Mouse (Mus musculus) heart, embryonic 15.5 days (tissue): Measurements from ENCODE around the gene Nanos3. TPM values are rescaled to one million over a fixed set of nuclear protein-coding genes. Genes with fewer than 3 reads are reported as not detected.

Experiments used
- ATAC-seq: fragments of 200-750 bp; cut with Nextera tagmentation; replicated peaks from 2 replicates; pipeline ENCODE4 v1.8.0; 2017; ENCODE audit warnings: low read depth, moderate TSS enrichment; ENCODE audit not compliant: insufficient number of reproducible peaks, insufficient read depth, low FRiP score
- H3K27ac ChIP-seq: fragments of 300-500 bp; sonication (generic); 2 replicates; pipeline ENCODE4 v1.5.1; 2015; ENCODE audit warnings: mild to moderate bottlenecking, inconsistent platforms
- H3K27me3 ChIP-seq: fragments of 300-500 bp; sonication (generic); 2 replicates; pipeline ENCODE4 v1.6.1; 2015; ENCODE audit warnings: inconsistent platforms
- H3K36me3 ChIP-seq: fragments of 300-500 bp; sonication (generic); 2 replicates; pipeline ENCODE4 v1.6.1; 2015; ENCODE audit warnings: mild to moderate bottlenecking, inconsistent platforms
- H3K4me1 ChIP-seq: fragments of 300-500 bp; sonication (generic); replicated peaks from 2 replicates; pipeline ENCODE4 v1.6.1; 2015; ENCODE audit warnings: inconsistent platforms
- H3K4me2 ChIP-seq: fragments of 300-500 bp; sonication (generic); 2 replicates; pipeline ENCODE4 v1.6.1; 2015; ENCODE audit warnings: inconsistent platforms, mild to moderate bottlenecking, moderate library complexity
- H3K4me3 ChIP-seq: fragments of 300-500 bp; sonication (generic); 2 replicates; pipeline ENCODE4 v1.5.1; 2015; ENCODE audit warnings: mild to moderate bottlenecking, inconsistent platforms
- H3K9ac ChIP-seq: fragments of 300-500 bp; sonication (generic); 2 replicates; pipeline ENCODE4 v1.6.1; 2015; ENCODE audit warnings: mild to moderate bottlenecking, inconsistent platforms
- H3K9me3 ChIP-seq: fragments of 300-500 bp; sonication (generic); replicated peaks from 2 replicates; pipeline ENCODE4 v1.6.1; 2016; ENCODE audit warnings: inconsistent platforms
- WGBS: fragments of 180-500 bp; shearing (Covaris S2); methylation state at CpG from one replicate; pipeline ENCODE4 v1.1.7; 2015; ENCODE audit warnings: mixed read lengths; 5-methylcytosine and 5-hydroxymethylcytosine counted together
- polyA plus RNA-seq: library from polyadenylated mRNA; unstranded; fragments of >200 nt; fragmentation: Nextera tagmentation; extraction: Ambion mirVana; gene quantifications from 2 replicates; pipeline ENCODE4 v1.2.1, GENCODE M21; 2015

Gene Nanos3
- polyA plus RNA-seq, 1 experiment from 2014 or later, result 1.4 TPM

- Histone ChIP-seq H3K9me3 (no peaks in the 10 kb centered on the region), H3K4me3 (peak overlapping the region; percentile 37), H3K4me1 (peaks cover 19% of the 10 kb centered on the region), H3K4me2 (peak overlapping the region; percentile 60), H3K36me3 (no peaks in the 10 kb centered on the region), H3K27me3 (no peaks in the 10 kb centered on the region), H3K9ac (peak overlapping the region; percentile 48), H3K27ac (peak overlapping the region; percentile 88)
- ATAC-seq, result peak; percentile 75
- 10% methylated on average over 13 of the region's 13 CpGs for WGBS
These were observed 7.0 kb upstream of the Nanos3 start for GRCm38 (mm10) chr8:84192023-84192422.

- ATAC-seq, result no peak
- H3K27me3 ChIP-seq, result no peaks in the 10 kb centered on the region
These were observed 5.3 kb upstream of the Nanos3 start for GRCm38 (mm10) chr8:84190191-84190867.

GRCm38 (mm10) chr8:84189603-84190002 lies 4.6 kb upstream of the Nanos3 start:
- ATAC-seq, result no peak
- no peak overlapping the region for H3K4me2 ChIP-seq
- 61% methylated on average over 4 of the region's 4 CpGs for WGBS
- no peak overlapping the region for H3K4me3 ChIP-seq
- no peaks in the 10 kb centered on the region for H3K36me3 ChIP-seq
- H3K4me1 ChIP-seq, result peaks cover 26% of the 10 kb centered on the region
- no peaks in the 10 kb centered on the region for H3K9me3 ChIP-seq
- H3K9ac ChIP-seq, result no peak overlapping the region
- no peaks in the 10 kb centered on the region for H3K27me3 ChIP-seq
- peak overlapping the region; percentile 10; the same call in 1 of the 2 replicates for H3K27ac ChIP-seq

More at GRCm38 (mm10) chr8:84190191-84190867, 5.3 kb upstream of the Nanos3 start:
- WGBS, result 92% methylated on average over 7 of the region's 7 CpGs
- H3K27ac ChIP-seq, result peak overlapping the region; percentile 10; the same call in 1 of the 2 replicates
- H3K9me3 ChIP-seq, result no peaks in the 10 kb centered on the region
- H3K9ac ChIP-seq, result no peak overlapping the region
- no peak overlapping the region for H3K4me3 ChIP-seq
- H3K36me3 ChIP-seq, result no peaks in the 10 kb centered on the region
- H3K4me1 ChIP-seq, result peaks cover 23% of the 10 kb centered on the region
- H3K4me2 ChIP-seq, result no peak overlapping the region

GRCm38 (mm10) chr8:84188671-84189070 lies 3.7 kb upstream of the Nanos3 start:
- Histone ChIP-seq H3K36me3 (no peaks in the 10 kb centered on the region), H3K9me3 (no peaks in the 10 kb centered on the region), H3K9ac (no peak overlapping the region), H3K27ac (no peak overlapping the region), H3K4me3 (no peak overlapping the region), H3K4me1 (peaks cover 34% of the 10 kb centered on the region), H3K27me3 (no peaks in the 10 kb centered on the region), H3K4me2 (no peak overlapping the region)
- ATAC-seq, result no peak
- 85% methylated on average over 10 of the region's 10 CpGs for WGBS

- no peaks in the 10 kb centered on the region for H3K36me3 ChIP-seq
- H3K9me3 ChIP-seq, result no peaks in the 10 kb centered on the region
- ATAC-seq, result peak; percentile 6; the same call in 1 of the 2 replicates
- peak overlapping the region; percentile 50 for H3K4me3 ChIP-seq
- peak overlapping the region; percentile 72 for H3K27ac ChIP-seq
- H3K27me3 ChIP-seq, result no peaks in the 10 kb centered on the region
- peak overlapping the region; percentile 94 for H3K4me2 ChIP-seq
- H3K4me1 ChIP-seq, result peaks cover 35% of the 10 kb centered on the region
- peak overlapping the region; percentile 59 for H3K9ac ChIP-seq
- WGBS, result 5% methylated on average over 21 of the region's 21 CpGs
These were observed 2.2 kb upstream of the Nanos3 start for GRCm38 (mm10) chr8:84187065-84187755.

- Histone ChIP-seq H3K9ac (peak overlapping the region; percentile 59), H3K4me1 (peaks cover 28% of the 10 kb centered on the region), H3K4me2 (peak overlapping the region; percentile 94), H3K4me3 (peak overlapping the region; percentile 50), H3K27me3 (no peaks in the 10 kb centered on the region), H3K27ac (peak overlapping the region; percentile 72), H3K36me3 (no peaks in the 10 kb centered on the region), H3K9me3 (no peaks in the 10 kb centered on the region)
- peak; percentile 21; the same call in 1 of the 2 replicates for ATAC-seq
- under 1% methylated on average over 12 of the region's 12 CpGs for WGBS
These were observed 1.5 kb upstream of the Nanos3 start for GRCm38 (mm10) chr8:84186547-84186946.

GRCm38 (mm10) chr8:84184085-84185043 lies 653 bp downstream of the Nanos3 start:
- Histone ChIP-seq H3K27ac (peak overlapping the region; percentile 75), H3K9me3 (no peaks in the 10 kb centered on the region), H3K27me3 (no peaks in the 10 kb centered on the region), H3K9ac (peak overlapping the region; percentile 77), H3K4me3 (peak overlapping the region; percentile 63), H3K4me1 (peaks cover 47% of the 10 kb centered on the region), H3K36me3 (no peaks in the 10 kb centered on the region), H3K4me2 (peak overlapping the region; percentile 86)
- no peak for ATAC-seq
- WGBS, result 20% methylated on average over 21 of the region's 21 CpGs

GRCm38 (mm10) chr8:84183261-84184084 lies 1.5 kb downstream of the Nanos3 start:
- H3K36me3 ChIP-seq, result no peaks in the 10 kb centered on the region
- no peaks in the 10 kb centered on the region for H3K9me3 ChIP-seq
- peaks cover 55% of the 10 kb centered on the region for H3K4me1 ChIP-seq
- WGBS, result 1% methylated on average over 79 of the region's 87 CpGs
- peak overlapping the region; percentile 75 for H3K27ac ChIP-seq
- peak overlapping the region; percentile 77 for H3K9ac ChIP-seq
- peak; percentile 29 for ATAC-seq
- H3K4me3 ChIP-seq, result peak overlapping the region; percentile 63
- H3K4me2 ChIP-seq, result peak overlapping the region; percentile 86
- no peaks in the 10 kb centered on the region for H3K27me3 ChIP-seq

- Histone ChIP-seq H3K27me3 (no peaks in the 10 kb centered on the region), H3K4me1 (peaks cover 60% of the 10 kb centered on the region), H3K4me2 (peak overlapping the region; percentile 86), H3K9ac (peak overlapping the region; percentile 77), H3K9me3 (no peaks in the 10 kb centered on the region), H3K36me3 (no peaks in the 10 kb centered on the region), H3K4me3 (peak overlapping the region; percentile 63), H3K27ac (peak overlapping the region; percentile 75; the same call in 1 of the 2 replicates)
- WGBS, result 45% methylated on average over 4 of the region's 4 CpGs
- ATAC-seq, result no peak
These were observed 2.2 kb downstream of the Nanos3 start for GRCm38 (mm10) chr8:84182833-84183232.

- H3K27me3 ChIP-seq, result no peaks in the 10 kb centered on the region
- peak overlapping the region; percentile 51 for H3K9ac ChIP-seq
- peak overlapping the region; percentile 60 for H3K4me2 ChIP-seq
- 4% methylated on average over 16 of the region's 16 CpGs for WGBS
- no peaks in the 10 kb centered on the region for H3K9me3 ChIP-seq
- H3K27ac ChIP-seq, result peak overlapping the region; percentile 67
- H3K36me3 ChIP-seq, result no peaks in the 10 kb centered on the region
- peak overlapping the region; percentile 27 for H3K4me3 ChIP-seq
- peaks cover 60% of the 10 kb centered on the region for H3K4me1 ChIP-seq
- ATAC-seq, result peak; percentile 70
These were observed 4.4 kb downstream of the Nanos3 start for GRCm38 (mm10) chr8:84180530-84181190.
